Mouse (Mus musculus) heart, embryonic 12.5 days (tissue): ENCODE data around the gene Edn2. TPM values are rescaled to one million over a fixed set of nuclear protein-coding genes. Genes with fewer than 3 reads are reported as not detected.

ENCODE experiments used
- ATAC-seq: fragments of 200-750 bp; cut with Nextera tagmentation; 2 replicates; pipeline ENCODE4 v1.8.0; 2017; ENCODE audit warnings: moderate TSS enrichment, moderate library complexity; ENCODE audit not compliant: insufficient number of reproducible peaks, low FRiP score
- H3K27ac ChIP-seq: fragments of 300-500 bp; sonication (generic); 2 replicates; pipeline ENCODE4 v1.5.1; 2016; ENCODE audit warnings: mild to moderate bottlenecking, moderate library complexity; ENCODE audit not compliant: poor library complexity, severe bottlenecking
- H3K27me3 ChIP-seq: fragments of 300-500 bp; sonication (generic); replicated peaks from 2 replicates; pipeline ENCODE4 v1.6.1; 2016; ENCODE audit warnings: mild to moderate bottlenecking, moderate library complexity
- H3K36me3 ChIP-seq: fragments of 300-500 bp; sonication (generic); 2 replicates; pipeline ENCODE4 v1.6.1; 2016; ENCODE audit warnings: mild to moderate bottlenecking, moderate library complexity
- H3K4me1 ChIP-seq: fragments of 300-500 bp; sonication (generic); replicated peaks from 2 replicates; pipeline ENCODE4 v1.6.1; 2016; ENCODE audit warnings: mild to moderate bottlenecking
- H3K4me2 ChIP-seq: fragments of 300-500 bp; sonication (generic); 2 replicates; pipeline ENCODE4 v1.6.1; 2016; ENCODE audit warnings: mild to moderate bottlenecking, moderate library complexity
- H3K4me3 ChIP-seq: fragments of 300-500 bp; sonication (generic); 2 replicates; pipeline ENCODE4 v1.5.1; 2016; ENCODE audit warnings: mild to moderate bottlenecking
- H3K9ac ChIP-seq: fragments of 300-500 bp; sonication (generic); 2 replicates; pipeline ENCODE4 v1.6.1; 2016; ENCODE audit warnings: mild to moderate bottlenecking, moderate library complexity
- H3K9me3 ChIP-seq: fragments of 300-500 bp; sonication (generic); replicated peaks from 2 replicates; pipeline ENCODE4 v1.6.1; 2016; ENCODE audit warnings: mild to moderate bottlenecking, moderate library complexity
- WGBS: fragments of 180-500 bp; shearing (Covaris S2); methylation state at CpG from one replicate; pipeline ENCODE4 v1.1.7; 2016; 5-methylcytosine and 5-hydroxymethylcytosine counted together
- polyA plus RNA-seq: library from polyadenylated mRNA; unstranded; fragments of >200 nt; fragmentation: Nextera tagmentation; extraction: Ambion mirVana; gene quantifications from 2 replicates; pipeline ENCODE4 v1.2.1, GENCODE M21; 2016

Gene Edn2
- polyA plus RNA-seq, 1 experiment from 2014 or later, result 0.38 TPM

- H3K4me2 ChIP-seq, result no peak overlapping the region
- no peaks in the 10 kb centered on the region for H3K9me3 ChIP-seq
- ATAC-seq, result no peak
- H3K9ac ChIP-seq, result no peak overlapping the region
- 21% methylated on average over 5 of the region's 5 CpGs for WGBS
- H3K27ac ChIP-seq, result no peak overlapping the region
- no peaks in the 10 kb centered on the region for H3K36me3 ChIP-seq
- H3K4me1 ChIP-seq, result peaks cover 7% of the 10 kb centered on the region
- H3K4me3 ChIP-seq, result no peak overlapping the region
- peaks cover 28% of the 10 kb centered on the region for H3K27me3 ChIP-seq
These were observed 23.5 kb downstream of the Edn2 start for GRCm38 (mm10) chr4:120184374-120184991.

- no peaks in the 10 kb centered on the region for H3K9me3 ChIP-seq
- H3K27ac ChIP-seq, result no peak overlapping the region
- H3K9ac ChIP-seq, result no peak overlapping the region
- H3K4me3 ChIP-seq, result no peak overlapping the region
- no peak for ATAC-seq
- H3K27me3 ChIP-seq, result peaks cover 20% of the 10 kb centered on the region
- 87% methylated on average over 1 of the region's 1 CpGs for WGBS
- H3K4me1 ChIP-seq, result peaks cover 7% of the 10 kb centered on the region
- H3K36me3 ChIP-seq, result no peaks in the 10 kb centered on the region
- H3K4me2 ChIP-seq, result no peak overlapping the region
These were observed 25.4 kb downstream of the Edn2 start for GRCm38 (mm10) chr4:120186441-120186840.

GRCm38 (mm10) chr4:120186934-120187333 lies 25.9 kb downstream of the Edn2 start:
- no peak for ATAC-seq
- Histone ChIP-seq H3K4me2 (no peak overlapping the region), H3K4me3 (no peak overlapping the region), H3K27ac (no peak overlapping the region), H3K4me1 (peaks cover 7% of the 10 kb centered on the region), H3K36me3 (no peaks in the 10 kb centered on the region), H3K9ac (no peak overlapping the region), H3K27me3 (peaks cover 20% of the 10 kb centered on the region), H3K9me3 (no peaks in the 10 kb centered on the region)
- under 1% methylated on average over 4 of the region's 4 CpGs for WGBS

- WGBS, result 79% methylated on average over 6 of the region's 6 CpGs
- no peak overlapping the region for H3K4me2 ChIP-seq
- no peaks in the 10 kb centered on the region for H3K36me3 ChIP-seq
- no peak for ATAC-seq
- no peak overlapping the region for H3K27ac ChIP-seq
- no peaks in the 10 kb centered on the region for H3K9me3 ChIP-seq
- peaks cover 7% of the 10 kb centered on the region for H3K4me1 ChIP-seq
- no peak overlapping the region for H3K4me3 ChIP-seq
- peaks cover 20% of the 10 kb centered on the region for H3K27me3 ChIP-seq
- no peak overlapping the region for H3K9ac ChIP-seq
These were observed 27.2 kb downstream of the Edn2 start for GRCm38 (mm10) chr4:120188204-120188603.

- WGBS, result 75% methylated on average over 10 of the region's 10 CpGs
- Histone ChIP-seq H3K9me3 (no peaks in the 10 kb centered on the region), H3K4me2 (no peak overlapping the region), H3K4me1 (peaks cover 7% of the 10 kb centered on the region), H3K9ac (no peak overlapping the region), H3K27me3 (peaks cover 20% of the 10 kb centered on the region), H3K27ac (no peak overlapping the region), H3K4me3 (no peak overlapping the region), H3K36me3 (no peaks in the 10 kb centered on the region)
- peak; percentile 42; the same call in 1 of the 2 replicates for ATAC-seq
These were observed 27.7 kb downstream of the Edn2 start for GRCm38 (mm10) chr4:120188651-120189161.

- no peak overlapping the region for H3K4me3 ChIP-seq
- peaks cover 18% of the 10 kb centered on the region for H3K27me3 ChIP-seq
- no peak overlapping the region for H3K27ac ChIP-seq
- no peak overlapping the region for H3K9ac ChIP-seq
- WGBS, result 33% methylated on average over 2 of the region's 2 CpGs
- H3K36me3 ChIP-seq, result no peaks in the 10 kb centered on the region
- no peak for ATAC-seq
- H3K9me3 ChIP-seq, result no peaks in the 10 kb centered on the region
- H3K4me2 ChIP-seq, result no peak overlapping the region
- peaks cover 7% of the 10 kb centered on the region for H3K4me1 ChIP-seq
These were observed 28.9 kb downstream of the Edn2 start for GRCm38 (mm10) chr4:120189941-120190340.

GRCm38 (mm10) chr4:120191987-120192386 lies 31.0 kb downstream of the Edn2 start:
- Histone ChIP-seq H3K36me3 (no peaks in the 10 kb centered on the region), H3K4me1 (peaks cover 7% of the 10 kb centered on the region), H3K9ac (no peak overlapping the region), H3K4me3 (no peak overlapping the region), H3K27me3 (peaks cover 11% of the 10 kb centered on the region; the same call in 1 of the 2 replicates), H3K4me2 (no peak overlapping the region), H3K9me3 (no peaks in the 10 kb centered on the region), H3K27ac (no peak overlapping the region)
- 69% methylated on average over 2 of the region's 2 CpGs for WGBS
- no peak for ATAC-seq

- H3K36me3 ChIP-seq, result no peaks in the 10 kb centered on the region
- peaks cover 4% of the 10 kb centered on the region; the same call in 1 of the 2 replicates for H3K27me3 ChIP-seq
- no peak overlapping the region for H3K4me3 ChIP-seq
- WGBS, result 69% methylated on average over 5 of the region's 5 CpGs
- H3K4me2 ChIP-seq, result no peak overlapping the region
- peaks cover 7% of the 10 kb centered on the region for H3K4me1 ChIP-seq
- H3K27ac ChIP-seq, result no peak overlapping the region
- H3K9me3 ChIP-seq, result no peaks in the 10 kb centered on the region
- no peak for ATAC-seq
- H3K9ac ChIP-seq, result no peak overlapping the region
These were observed 33.0 kb downstream of the Edn2 start for GRCm38 (mm10) chr4:120194026-120194425.

- H3K36me3 ChIP-seq, result no peaks in the 10 kb centered on the region
- peaks cover 15% of the 10 kb centered on the region for H3K4me1 ChIP-seq
- no peak for ATAC-seq
- 0 out of 2 replicates have a peak, but pooled peaks cover 4% of the 10 kb centered on the region for H3K27me3 ChIP-seq
- H3K4me3 ChIP-seq, result no peak overlapping the region
- no peak overlapping the region for H3K9ac ChIP-seq
- H3K4me2 ChIP-seq, result no peak overlapping the region
- no peaks in the 10 kb centered on the region for H3K9me3 ChIP-seq
- no peak overlapping the region for H3K27ac ChIP-seq
These were observed 34.0 kb downstream of the Edn2 start for GRCm38 (mm10) chr4:120194965-120195364.

- no peaks in the 10 kb centered on the region for H3K36me3 ChIP-seq
- H3K9ac ChIP-seq, result no peak overlapping the region
- peaks cover 27% of the 10 kb centered on the region for H3K4me1 ChIP-seq
- H3K27me3 ChIP-seq, result no peaks in the 10 kb centered on the region; the same call in 1 of the 2 replicates
- H3K27ac ChIP-seq, result no peak overlapping the region
- no peak overlapping the region for H3K4me2 ChIP-seq
- WGBS, result 38% methylated on average over 9 of the region's 9 CpGs
- H3K4me3 ChIP-seq, result no peak overlapping the region
- no peaks in the 10 kb centered on the region for H3K9me3 ChIP-seq
- ATAC-seq, result no peak
These were observed 38.3 kb downstream of the Edn2 start for GRCm38 (mm10) chr4:120199184-120199885.

- H3K27me3 ChIP-seq, result no peaks in the 10 kb centered on the region; the same call in 1 of the 2 replicates
- no peak overlapping the region for H3K4me3 ChIP-seq
- H3K9me3 ChIP-seq, result no peaks in the 10 kb centered on the region
- WGBS, result 77% methylated on average over 7 of the region's 7 CpGs
- ATAC-seq, result no peak
- no peak overlapping the region for H3K9ac ChIP-seq
- H3K4me1 ChIP-seq, result peaks cover 33% of the 10 kb centered on the region
- no peak overlapping the region for H3K4me2 ChIP-seq
- no peak overlapping the region for H3K27ac ChIP-seq
- no peaks in the 10 kb centered on the region for H3K36me3 ChIP-seq
These were observed 39.7 kb downstream of the Edn2 start for GRCm38 (mm10) chr4:120200551-120201266.
